Mouse (Mus musculus) lung, postnatal 36 days (tissue): ENCODE results near the gene Smim5.

ENCODE experiments used
- DNase-seq: peaks from one replicate; pipeline ENCODE4 v3.0.0; 2022; ENCODE audit warnings: mixed read lengths

The Smim5 gene

DNA sequence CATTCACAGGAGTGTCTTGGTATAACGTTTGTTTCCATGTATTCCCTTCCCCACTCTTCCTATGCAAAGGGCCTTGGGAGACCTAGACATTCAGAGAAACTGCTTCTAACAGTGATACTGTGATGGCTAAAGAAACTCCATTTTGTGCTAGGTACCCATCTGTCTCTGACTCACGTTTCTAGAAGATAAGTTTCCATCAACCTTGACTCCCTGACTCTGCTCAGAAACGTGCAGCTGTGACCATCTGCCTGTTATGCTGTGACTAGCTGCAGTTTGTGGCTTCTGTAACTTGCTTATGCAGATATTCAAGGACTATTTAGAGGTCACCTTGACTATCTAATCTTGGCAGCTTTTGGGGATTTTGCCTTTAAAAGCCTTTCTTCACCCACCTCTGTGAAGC, 31.5 kb downstream of the Smim5 start:
- DNase-seq: no peak

DNA sequence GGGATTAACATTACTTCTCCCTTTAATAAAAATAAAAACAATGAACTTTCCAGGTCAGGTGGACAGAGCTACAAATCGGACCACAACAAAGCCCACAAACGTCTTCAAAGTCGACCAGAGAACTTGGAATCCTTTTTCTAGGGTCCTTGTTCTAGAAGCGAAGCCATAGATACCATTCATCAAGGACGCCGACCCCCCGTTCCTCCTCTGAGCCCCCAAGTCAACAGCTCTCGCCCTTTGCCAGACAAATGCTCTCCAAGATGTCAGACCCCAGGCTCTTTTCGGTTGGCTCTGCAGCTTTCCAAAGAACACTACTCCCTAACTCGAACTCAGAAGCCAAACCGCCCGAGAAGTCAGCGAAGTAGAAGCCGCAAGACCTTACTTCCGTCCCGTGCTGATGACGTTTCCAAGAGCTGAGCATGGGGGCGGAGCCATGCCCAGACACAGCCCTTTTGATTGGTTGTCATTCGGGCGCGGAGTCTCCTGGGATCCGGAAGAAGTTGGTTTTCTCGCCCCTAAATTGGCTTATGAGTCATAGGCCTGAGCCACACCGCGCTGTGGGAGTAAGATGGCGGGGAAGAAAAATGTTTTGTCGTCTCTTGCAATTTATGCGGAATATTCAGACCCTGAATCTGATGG, 33.5 kb downstream of the Smim5 start, which contains the start of the genes Sap30bp and Recql5:
Sap30bp (plus strand) TSS at position 175 of the 639 bp plus-strand sequence.
Recql5 (minus strand) TSS at position 370 of the 639 bp plus-strand sequence.
- DNase-seq: peak; percentile 99

DNA sequence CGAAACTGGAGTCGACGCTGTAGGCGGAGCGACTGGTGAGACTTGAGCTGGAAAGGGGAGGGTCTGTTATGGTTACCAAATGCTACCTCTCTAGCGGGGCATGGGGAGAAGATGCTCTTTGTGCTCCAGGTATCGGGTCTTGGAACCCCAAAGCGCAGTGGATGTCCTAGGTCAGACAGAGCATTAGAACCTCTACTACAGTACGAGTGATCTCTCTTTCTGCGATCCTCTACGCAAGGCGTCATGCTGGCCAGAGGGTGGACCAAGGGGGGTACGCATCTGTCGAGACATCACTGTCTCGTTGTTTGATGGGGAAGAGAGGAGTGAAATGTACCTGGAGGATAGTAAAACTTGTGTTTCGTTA, 34.0 kb downstream of the Smim5 start:
- no peak for DNase-seq

DNA sequence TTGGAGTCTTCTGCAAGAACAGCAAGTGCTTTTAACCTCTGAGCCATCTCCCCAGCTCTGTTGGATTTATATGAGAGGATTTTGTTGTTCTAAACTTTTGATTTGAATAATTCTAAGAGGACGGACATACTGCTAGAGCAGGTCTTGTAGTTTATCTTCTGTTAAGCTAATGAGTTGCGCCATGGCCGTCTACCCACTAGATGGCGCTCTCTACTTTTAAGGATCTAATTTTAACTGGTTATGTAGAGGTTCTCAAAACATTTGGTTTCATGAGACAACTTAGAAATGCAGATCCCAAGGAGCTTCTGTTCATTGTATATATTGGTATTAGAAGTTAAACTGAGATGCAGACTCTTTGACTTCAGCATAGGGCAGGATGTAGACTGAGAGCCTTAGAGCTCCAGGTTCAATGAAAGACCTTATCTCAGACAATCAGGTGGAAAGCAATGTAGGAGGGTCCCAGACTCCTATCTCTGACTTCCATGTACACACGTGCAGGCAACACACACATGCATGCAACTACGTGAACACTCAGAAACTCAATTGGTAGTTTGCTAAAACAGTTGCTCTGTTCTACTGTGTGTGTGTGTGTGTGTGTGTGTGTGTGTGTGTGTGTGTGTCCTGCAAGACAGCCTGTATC, 40.0 kb downstream of the Smim5 start:
- peak; percentile 91 for DNase-seq

DNA sequence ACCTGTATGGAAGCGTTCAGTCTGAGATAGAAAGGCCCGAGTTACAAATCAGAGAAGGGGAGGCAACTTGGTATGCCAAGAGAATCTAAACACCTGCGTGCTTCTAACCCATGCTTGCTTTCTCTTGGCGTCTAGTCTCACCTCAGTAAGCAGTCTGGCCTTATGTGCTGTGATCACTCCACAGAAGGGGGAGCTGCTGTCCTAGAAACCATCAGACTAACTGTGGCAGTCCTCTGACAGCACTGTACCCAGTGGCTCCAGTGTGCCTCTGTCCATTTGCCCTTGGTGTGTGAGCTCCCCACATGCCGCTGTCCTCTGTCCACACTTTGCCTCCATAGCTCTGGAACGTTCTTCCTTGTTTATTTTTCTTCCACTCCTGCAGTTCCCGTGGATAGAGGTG, 42.2 kb downstream of the Smim5 start:
- no peak for DNase-seq

DNA sequence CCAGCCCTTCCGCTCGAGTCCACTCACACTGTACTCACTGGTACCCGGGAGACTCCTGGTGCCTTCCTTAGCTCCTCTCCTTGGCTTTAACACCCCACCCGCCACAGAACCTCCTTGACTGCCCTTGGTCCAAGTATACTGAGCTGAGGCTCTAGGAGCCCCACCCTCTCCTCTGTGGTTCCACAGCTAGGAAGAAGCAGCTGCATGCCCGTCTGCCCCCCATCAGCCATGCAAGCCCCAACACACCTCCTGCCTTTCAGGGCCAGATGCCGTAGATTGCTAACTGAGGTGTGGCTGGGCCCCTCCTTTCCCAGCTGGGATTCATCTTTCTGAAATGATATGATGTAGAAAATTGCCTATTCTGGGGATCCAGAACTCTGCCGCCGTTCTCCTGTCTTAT, 45.5 kb downstream of the Smim5 start:
- no peak for DNase-seq

DNA sequence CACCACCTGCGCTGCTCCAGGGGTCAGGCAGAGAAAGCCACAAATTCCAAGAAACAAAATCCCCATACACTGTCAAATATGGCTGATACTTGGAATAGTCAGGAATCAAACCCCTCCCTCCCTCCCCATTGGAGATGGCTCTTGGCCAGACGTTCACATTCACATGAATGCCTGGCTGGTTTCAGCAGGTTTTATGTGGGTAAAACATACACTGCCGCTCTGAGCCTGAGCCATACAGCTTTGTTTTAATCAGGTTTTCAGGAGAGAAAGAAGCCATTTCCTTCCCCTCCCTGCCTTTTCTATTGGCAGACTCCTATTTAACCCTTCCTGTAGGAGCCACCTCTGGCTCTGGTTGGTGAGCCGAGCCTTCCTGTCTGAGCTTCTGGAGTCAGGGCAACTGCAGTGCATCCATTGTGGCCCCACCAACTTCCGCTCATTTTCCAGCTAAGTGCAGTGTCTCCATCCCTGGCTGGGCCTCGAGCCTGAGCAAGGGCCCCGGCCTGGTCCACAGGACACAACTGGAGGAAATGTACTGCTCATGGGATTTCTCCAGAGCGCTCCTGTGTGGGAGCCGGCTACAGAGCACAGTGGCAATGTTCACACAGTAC, 46.6 kb downstream of the Smim5 start:
- DNase-seq: no peak

DNA sequence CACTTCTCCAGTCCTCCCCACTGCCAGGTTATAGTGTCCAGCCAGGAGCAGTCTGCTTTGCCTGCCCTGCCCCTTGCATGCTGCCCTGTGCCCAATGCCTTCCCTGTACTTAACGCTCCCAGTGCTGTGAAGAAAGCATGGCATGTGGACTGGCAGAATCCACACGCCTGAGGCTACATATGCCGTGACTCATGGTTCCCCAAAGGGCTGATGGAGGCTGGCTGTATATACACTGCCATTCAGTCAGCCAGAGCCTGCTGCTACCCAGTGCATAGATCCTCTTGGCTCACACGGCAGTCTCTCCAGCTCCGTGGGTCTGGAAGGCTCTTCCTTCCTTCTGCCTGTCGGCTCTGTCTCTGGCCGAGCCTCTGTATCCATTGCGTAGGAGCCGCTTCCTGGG, 48.5 kb downstream of the Smim5 start:
- DNase-seq: no peak

DNA sequence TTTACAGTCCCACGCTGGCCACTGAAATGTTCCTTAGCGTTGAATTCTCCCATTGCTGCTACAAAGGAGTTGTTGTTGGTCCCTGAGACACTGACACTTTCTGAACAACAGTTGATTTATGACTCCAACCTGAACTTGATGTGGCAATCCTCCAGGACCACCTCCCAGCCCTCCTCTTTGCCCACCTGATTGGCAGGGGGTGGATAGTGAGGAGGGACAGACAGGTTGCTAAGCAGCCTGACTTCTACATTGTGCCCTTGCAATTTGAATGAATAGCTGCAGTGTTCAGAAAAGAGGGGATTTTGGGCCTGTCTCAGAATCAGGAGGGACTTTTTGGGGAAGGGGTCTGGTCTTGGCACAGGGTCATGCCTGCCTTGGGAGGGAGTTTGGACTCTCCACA, 51.0 kb downstream of the Smim5 start:
- no peak for DNase-seq

DNA sequence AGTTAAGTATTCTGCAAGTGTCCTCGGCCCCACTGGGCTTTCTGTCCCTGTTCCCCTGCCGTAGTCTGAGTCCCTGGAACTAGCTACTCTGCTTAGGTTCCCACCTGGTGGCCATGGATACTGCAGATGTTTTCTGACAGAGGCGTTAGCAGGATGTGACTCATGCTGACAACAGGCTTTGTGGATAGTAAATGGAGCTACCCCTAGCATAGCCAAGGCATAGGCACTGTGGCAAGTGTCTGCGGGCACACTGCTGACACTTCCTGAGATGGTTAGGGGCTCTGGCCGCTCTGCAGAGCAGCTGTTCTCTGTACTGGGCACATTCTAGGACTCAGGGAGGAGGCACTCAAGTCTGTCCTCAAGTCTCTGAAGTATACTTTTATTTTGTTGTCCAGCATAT, 54.9 kb downstream of the Smim5 start:
- peak; percentile 25 for DNase-seq

DNA sequence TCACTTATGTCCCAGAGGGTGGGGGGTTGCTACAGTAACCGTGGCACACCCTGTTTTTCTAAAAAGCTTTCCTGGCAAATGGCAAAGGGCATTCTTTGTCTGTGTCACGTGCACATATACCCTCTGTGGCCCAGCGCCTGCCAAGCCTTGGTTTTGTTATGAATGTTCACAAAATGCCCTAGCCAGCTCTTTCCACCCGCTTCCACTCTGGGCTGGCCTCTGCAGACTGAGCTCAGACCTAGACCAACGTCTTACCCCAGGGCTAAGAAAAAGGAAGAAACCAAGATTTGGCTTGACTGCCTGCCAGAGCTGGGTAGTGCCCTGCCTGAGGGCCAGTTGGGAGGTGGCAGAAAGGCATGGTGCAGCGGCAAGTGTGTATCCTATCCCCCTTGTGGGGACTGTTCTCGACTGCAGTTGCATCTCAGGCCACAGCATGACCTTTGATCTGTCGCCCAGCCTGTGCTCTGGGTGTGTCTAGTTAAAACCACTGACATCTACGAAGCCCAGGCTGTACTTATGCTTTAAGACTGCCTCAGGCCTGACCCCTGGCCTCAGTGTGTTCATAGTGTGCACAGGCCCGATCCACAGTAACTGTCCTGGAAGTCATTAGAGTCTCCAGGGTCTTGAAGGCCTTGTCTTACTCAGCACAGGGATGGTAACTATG, 55.6 kb downstream of the Smim5 start:
- DNase-seq: peak; percentile 55
